Mouse (Mus musculus) intestine, embryonic 16.5 days (tissue): ENCODE data around the gene Usp15. TPM values are rescaled to one million over a fixed set of nuclear protein-coding genes. Genes with fewer than 3 reads are reported as not detected.

ENCODE experiments used
- ATAC-seq: fragments of 200-750 bp; cut with Nextera tagmentation; 2 replicates; pipeline ENCODE4 v1.8.0; 2017; ENCODE audit warnings: moderate TSS enrichment, moderate library complexity
- H3K27ac ChIP-seq: fragments of 300-500 bp; sonication (generic); 2 replicates; pipeline ENCODE4 v1.5.1; 2014; ENCODE audit warnings: mild to moderate bottlenecking, low read length
- H3K27me3 ChIP-seq: fragments of 300-500 bp; sonication (generic); replicated peaks from 2 replicates; pipeline ENCODE4 v1.6.1; 2014; ENCODE audit warnings: low read length, control low read depth, mixed read lengths; ENCODE audit not compliant: control insufficient read depth, insufficient read depth
- H3K36me3 ChIP-seq: fragments of 300-500 bp; sonication (generic); 2 replicates; pipeline ENCODE4 v1.6.1; 2014; ENCODE audit warnings: low read length, control low read depth; ENCODE audit not compliant: control insufficient read depth, insufficient read depth
- H3K4me1 ChIP-seq: fragments of 300-500 bp; sonication (generic); 2 replicates; pipeline ENCODE4 v1.6.1; 2014; ENCODE audit warnings: low read length, control low read depth, mixed read lengths; ENCODE audit not compliant: control insufficient read depth, insufficient read depth
- H3K4me2 ChIP-seq: fragments of 300-500 bp; sonication (generic); 2 replicates; pipeline ENCODE4 v1.6.1; 2014; ENCODE audit warnings: low read depth, low read length, control low read depth
- H3K4me3 ChIP-seq: fragments of 300-500 bp; sonication (generic); 2 replicates; pipeline ENCODE4 v1.5.1; 2014; ENCODE audit warnings: mild to moderate bottlenecking, low read length
- H3K9ac ChIP-seq: fragments of 300-500 bp; sonication (generic); 2 replicates; pipeline ENCODE4 v1.6.1; 2014; ENCODE audit warnings: low read depth, low read length
- H3K9me3 ChIP-seq: fragments of 300-500 bp; sonication (generic); 2 replicates; pipeline ENCODE4 v1.6.1; 2016; ENCODE audit warnings: low read length, control low read depth; ENCODE audit not compliant: control insufficient read depth
- WGBS: fragments of 180-500 bp; shearing (Covaris S2); extraction: QIAGEN DNeasy Blood & Tissue Kit; methylation state at CpG from one replicate; pipeline ENCODE4 v1.1.7; 2014; 5-methylcytosine and 5-hydroxymethylcytosine counted together
- polyA plus RNA-seq: library from polyadenylated mRNA; unstranded; fragments of >200 nt; fragmentation: Nextera tagmentation; extraction: Ambion mirVana; gene quantifications from 2 replicates; pipeline ENCODE4 v1.2.1, GENCODE M21; 2015

Usp15 gene
- polyA plus RNA-seq, 1 experiment from 2014 or later: 65.9 TPM

DNA sequence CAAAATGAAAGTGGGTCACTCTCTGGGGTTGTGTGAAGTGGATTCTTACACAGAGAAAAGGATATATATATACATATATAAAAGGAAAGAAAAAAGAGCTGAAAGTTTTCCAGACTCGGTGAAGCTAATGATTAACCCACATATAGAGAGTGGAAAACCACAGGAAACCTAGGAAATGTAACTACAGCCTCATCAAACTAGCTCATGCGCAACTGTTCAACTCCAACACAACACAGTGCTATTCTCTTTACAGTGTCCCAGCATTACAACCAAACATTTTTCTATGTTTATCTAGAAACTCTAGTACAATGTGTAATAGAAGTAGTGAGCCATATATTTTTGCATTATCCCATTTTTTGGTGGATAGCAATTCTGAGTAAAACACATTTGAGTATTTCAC is 96.2 kb downstream of the Usp15 start:
- no peaks in the 10 kb centered on the region for H3K9me3 ChIP-seq
- ATAC-seq: no peak
- no peak overlapping the region for H3K27ac ChIP-seq
- H3K36me3 ChIP-seq: no peaks in the 10 kb centered on the region
- no peaks in the 10 kb centered on the region for H3K4me1 ChIP-seq
- 76% methylated on average over 2 of the region's 2 CpGs for WGBS
- H3K4me3 ChIP-seq: no peak overlapping the region
- H3K27me3 ChIP-seq: no peaks in the 10 kb centered on the region
- no peak overlapping the region for H3K4me2 ChIP-seq
- H3K9ac ChIP-seq: no peak overlapping the region

DNA sequence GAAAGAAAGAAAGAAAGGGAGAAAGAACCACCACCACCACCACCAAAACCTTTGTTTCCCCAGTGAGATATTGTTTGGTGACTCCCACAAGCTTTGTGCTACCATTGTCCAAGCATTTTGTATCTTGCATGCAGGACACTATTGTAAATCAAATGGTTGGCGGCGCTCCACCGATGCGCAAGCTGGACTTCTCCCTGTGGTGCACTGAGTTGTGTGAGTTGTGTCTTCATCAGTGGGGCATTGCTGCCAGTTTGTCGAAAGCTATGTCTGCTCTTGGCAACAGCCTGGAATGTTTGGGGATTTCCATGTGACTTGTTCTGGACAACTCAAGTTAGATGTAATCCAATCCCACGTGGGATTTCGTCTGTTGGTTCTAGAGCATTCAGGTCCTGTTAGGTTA is 102.3 kb downstream of the Usp15 start:
- Histone ChIP-seq H3K9ac (no peak overlapping the region), H3K4me1 (no peaks in the 10 kb centered on the region), H3K4me2 (no peak overlapping the region), H3K4me3 (no peak overlapping the region), H3K27ac (no peak overlapping the region), H3K36me3 (no peaks in the 10 kb centered on the region), H3K27me3 (no peaks in the 10 kb centered on the region), H3K9me3 (no peaks in the 10 kb centered on the region)
- no peak for ATAC-seq
- 89% methylated on average over 7 of the region's 7 CpGs for WGBS

DNA sequence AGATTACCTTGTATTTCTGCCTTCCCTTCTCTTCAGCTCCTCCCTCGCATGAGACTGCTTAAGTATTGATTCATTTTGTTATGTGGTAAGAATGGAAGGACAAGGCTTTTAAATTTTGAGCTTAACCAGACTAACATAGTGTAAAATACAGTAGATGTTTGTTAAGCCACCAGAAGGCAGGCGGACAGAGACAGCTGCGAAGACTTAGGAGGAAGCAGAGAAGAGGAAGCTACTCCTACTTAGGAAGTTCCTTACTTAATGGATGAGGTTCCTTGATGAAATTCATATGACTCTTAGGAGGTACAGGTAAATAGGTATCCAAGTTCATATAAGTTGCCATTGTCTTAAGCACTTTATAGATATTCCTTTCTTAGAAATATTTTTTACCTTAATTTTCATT is 104.2 kb downstream of the Usp15 start:
- WGBS: 61% methylated on average over 3 of the region's 3 CpGs

GRCm38 (mm10) chr10:123091737-123092136 is 105.1 kb downstream of the Usp15 start:
- peak; percentile 40; the same call in 1 of the 2 replicates for ATAC-seq
- 30% methylated on average over 5 of the region's 5 CpGs for WGBS

More for the DNA sequence above, 104.2 kb downstream of the Usp15 start:
- no peak overlapping the region for H3K27ac ChIP-seq
- no peaks in the 10 kb centered on the region for H3K9me3 ChIP-seq
- no peaks in the 10 kb centered on the region for H3K4me1 ChIP-seq
- H3K4me3 ChIP-seq: no peak overlapping the region
- no peak for ATAC-seq
- no peaks in the 10 kb centered on the region for H3K27me3 ChIP-seq
- no peak overlapping the region for H3K9ac ChIP-seq
- H3K36me3 ChIP-seq: no peaks in the 10 kb centered on the region
- no peak overlapping the region for H3K4me2 ChIP-seq

GRCm38 (mm10) chr10:123089425-123089930 is 107.3 kb downstream of the Usp15 start:
- Histone ChIP-seq H3K36me3 (no peaks in the 10 kb centered on the region), H3K9ac (no peak overlapping the region), H3K9me3 (no peaks in the 10 kb centered on the region), H3K4me1 (no peaks in the 10 kb centered on the region), H3K27ac (no peak overlapping the region), H3K4me3 (no peak overlapping the region), H3K4me2 (peak overlapping the region; percentile 26; the same call in 1 of the 2 replicates), H3K27me3 (no peaks in the 10 kb centered on the region)
- 70% methylated on average over 12 of the region's 12 CpGs for WGBS
- peak; percentile 97 for ATAC-seq

More at GRCm38 (mm10) chr10:123091737-123092136, 105.1 kb downstream of the Usp15 start:
- Histone ChIP-seq H3K27ac (no peak overlapping the region), H3K4me2 (no peak overlapping the region), H3K4me1 (no peaks in the 10 kb centered on the region), H3K9ac (no peak overlapping the region), H3K36me3 (no peaks in the 10 kb centered on the region), H3K27me3 (no peaks in the 10 kb centered on the region), H3K9me3 (no peaks in the 10 kb centered on the region), H3K4me3 (no peak overlapping the region)

DNA sequence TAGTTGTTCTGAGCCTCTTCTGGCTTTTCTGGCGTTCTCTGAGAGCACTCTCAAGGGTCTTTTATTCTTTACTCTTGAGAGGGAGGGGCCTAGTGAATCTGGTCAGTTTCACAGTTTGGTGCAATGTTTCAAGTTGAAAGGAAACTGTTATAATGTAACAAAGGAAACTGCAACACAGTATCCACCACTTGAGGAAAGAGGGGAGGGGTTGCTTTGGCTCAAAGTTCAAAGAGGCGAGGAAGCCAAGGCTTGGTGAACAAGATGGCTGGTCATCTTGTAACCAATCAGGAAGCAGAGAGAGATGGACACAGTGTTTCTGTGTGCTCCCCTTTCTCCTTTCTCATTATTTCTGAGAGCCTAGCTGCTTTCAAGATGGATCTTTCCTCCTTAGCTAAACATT is 109.9 kb downstream of the Usp15 start:
- Histone ChIP-seq H3K27me3 (no peaks in the 10 kb centered on the region), H3K4me1 (no peaks in the 10 kb centered on the region), H3K4me3 (no peak overlapping the region), H3K36me3 (no peaks in the 10 kb centered on the region), H3K27ac (no peak overlapping the region), H3K9ac (no peak overlapping the region), H3K4me2 (no peak overlapping the region), H3K9me3 (no peaks in the 10 kb centered on the region)
- no peak for ATAC-seq
- 71% methylated on average over 2 of the region's 2 CpGs for WGBS

DNA sequence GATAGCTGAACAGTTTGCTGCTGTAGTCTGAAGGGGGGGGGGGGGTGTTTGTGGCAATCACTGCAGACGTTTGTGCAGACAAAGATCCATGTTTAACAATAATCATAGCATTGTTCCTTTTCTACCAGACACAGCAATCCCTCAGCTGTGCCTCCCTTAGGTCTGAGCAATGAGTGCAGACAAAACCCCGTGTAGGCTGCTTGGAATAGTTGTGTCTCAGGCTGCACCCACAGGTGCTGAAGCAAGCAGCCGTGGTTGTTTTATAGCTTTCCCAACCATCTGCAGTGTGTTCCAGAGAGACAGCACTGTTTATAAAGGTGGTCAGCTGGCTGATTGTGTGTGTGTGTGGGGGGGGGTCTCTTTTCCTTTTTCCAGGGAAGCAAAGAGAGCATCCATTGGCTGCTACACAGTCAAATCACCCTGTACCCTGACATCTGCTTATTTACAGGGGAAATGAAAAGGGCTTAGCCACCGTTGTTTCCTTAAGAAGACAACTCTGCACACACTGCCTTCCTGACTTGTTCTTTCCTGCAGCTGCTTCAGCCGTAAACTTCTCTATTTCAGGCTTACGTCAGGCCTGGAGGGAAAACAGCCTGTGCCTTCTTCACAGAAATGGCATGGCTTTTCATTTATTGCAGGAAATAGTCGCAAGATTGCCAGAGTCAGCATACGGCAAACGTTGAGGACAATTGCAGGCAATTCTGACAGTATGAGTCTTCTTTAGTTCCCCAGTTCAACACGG is 111.7 kb downstream of the Usp15 start:
- peak; percentile 6; the same call in 1 of the 2 replicates for ATAC-seq
- Histone ChIP-seq H3K4me2 (no peak overlapping the region), H3K4me1 (no peaks in the 10 kb centered on the region), H3K36me3 (no peaks in the 10 kb centered on the region), H3K27me3 (no peaks in the 10 kb centered on the region), H3K9ac (no peak overlapping the region), H3K9me3 (no peaks in the 10 kb centered on the region), H3K4me3 (no peak overlapping the region), H3K27ac (no peak overlapping the region)
- 26% methylated on average over 10 of the region's 10 CpGs for WGBS

DNA sequence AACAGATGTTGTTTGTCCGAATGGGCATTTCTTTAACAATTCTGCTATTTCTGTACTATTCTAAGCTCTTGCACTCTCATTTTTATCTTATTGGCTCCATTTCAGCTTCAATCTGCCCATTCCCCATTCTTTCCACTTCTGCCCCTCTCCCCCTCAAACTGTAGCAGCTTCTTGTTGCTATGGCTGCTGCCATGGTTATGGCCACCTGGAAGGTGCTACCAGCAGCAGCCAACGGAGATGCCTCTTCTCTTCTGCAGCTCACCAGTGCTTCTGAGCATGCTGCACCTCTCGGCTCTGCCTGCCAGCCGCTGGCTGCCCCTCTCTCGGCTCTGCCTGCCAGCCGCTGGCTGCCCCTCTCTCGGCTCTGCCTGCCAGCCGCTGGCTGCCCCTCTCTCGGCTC is 112.5 kb downstream of the Usp15 start:
- Histone ChIP-seq H3K4me2 (no peak overlapping the region), H3K36me3 (no peaks in the 10 kb centered on the region), H3K27ac (no peak overlapping the region), H3K4me1 (no peaks in the 10 kb centered on the region), H3K9ac (no peak overlapping the region), H3K4me3 (no peak overlapping the region), H3K27me3 (no peaks in the 10 kb centered on the region), H3K9me3 (no peaks in the 10 kb centered on the region)
- no peak for ATAC-seq
- 50% methylated on average over 9 of the region's 9 CpGs for WGBS

- H3K36me3 ChIP-seq: no peaks in the 10 kb centered on the region
- H3K4me3 ChIP-seq: peak within 1 kb of the TSS; percentile 97
- H3K27me3 ChIP-seq: no peaks in the 10 kb centered on the region
- H3K9ac ChIP-seq: peak within 1 kb of the TSS; percentile 93
- no peaks in the 10 kb centered on the region for H3K9me3 ChIP-seq
- peak; percentile 99 for ATAC-seq
- peak within 1 kb of the TSS; percentile 74 for H3K27ac ChIP-seq
- H3K4me2 ChIP-seq: peak within 1 kb of the TSS; percentile 80
- H3K4me1 ChIP-seq: peaks cover 16% of the 10 kb centered on the region
- under 1% methylated on average over 58 of the region's 58 CpGs for WGBS
These were observed 120.4 kb downstream of the Usp15 start, which contains the start of gene Mon2 for GRCm38 (mm10) chr10:123076245-123077023. Gene Mon2 (minus strand): TSS chr10:123076505.
